Mouse (Mus musculus): ENCODE data around the gene Sema4d.
"Not testable (repeated sequence)": the region's sequence is repeated elsewhere in the genome, so short reads cannot be mapped to it uniquely, and the experiment has no call there.

The Sema4d gene

DNA sequence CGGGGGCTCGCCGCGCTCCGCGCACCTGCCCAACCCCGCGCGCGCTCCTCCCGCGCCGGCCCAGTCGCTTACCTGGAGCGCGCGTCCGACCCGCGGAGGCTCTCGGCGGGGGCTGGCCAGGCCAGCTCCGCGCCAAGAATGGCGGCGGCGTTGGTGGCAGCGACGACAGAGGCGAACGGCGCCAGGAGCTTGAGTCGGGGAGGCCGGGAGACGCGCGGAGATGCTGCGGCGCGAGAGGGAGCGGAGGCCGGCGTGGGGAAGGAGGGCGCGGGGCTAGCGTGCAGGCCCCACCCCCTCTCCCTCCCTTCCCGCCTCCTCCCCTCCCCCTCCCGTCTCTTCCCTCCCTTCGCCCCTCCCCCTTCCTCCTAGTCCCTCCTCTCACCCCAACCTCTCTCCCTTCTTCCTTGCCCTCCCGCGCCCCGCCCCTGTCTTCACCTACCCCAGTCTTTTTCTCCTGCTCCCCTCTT lies at the start of gene Sema4d:
Gene Sema4d (minus strand): TSS at position 323 of the 467 bp plus-strand sequence.
- DNase-seq, result peak; percentile 85

DNA sequence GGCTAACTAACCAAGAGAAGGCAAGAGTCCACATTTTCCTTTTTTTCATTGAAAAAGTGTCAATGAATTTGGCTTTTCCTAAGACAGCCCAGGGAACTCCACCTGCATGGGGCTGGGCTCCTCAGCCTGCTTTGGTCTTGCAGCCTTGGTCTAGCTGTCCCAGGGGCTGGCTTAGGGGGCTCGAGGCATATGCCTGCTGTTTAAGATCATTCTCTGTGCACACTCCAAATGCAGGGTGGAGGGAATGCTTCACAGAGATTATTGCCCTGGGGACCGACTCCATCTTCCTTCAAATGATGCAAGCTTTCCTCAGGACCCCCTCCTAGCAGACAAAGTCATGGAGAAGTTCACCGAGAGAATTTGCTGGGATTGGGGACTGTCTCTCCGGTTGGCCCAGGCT lies 49.8 kb upstream of the Sema4d start:
- no peak for DNase-seq

DNA sequence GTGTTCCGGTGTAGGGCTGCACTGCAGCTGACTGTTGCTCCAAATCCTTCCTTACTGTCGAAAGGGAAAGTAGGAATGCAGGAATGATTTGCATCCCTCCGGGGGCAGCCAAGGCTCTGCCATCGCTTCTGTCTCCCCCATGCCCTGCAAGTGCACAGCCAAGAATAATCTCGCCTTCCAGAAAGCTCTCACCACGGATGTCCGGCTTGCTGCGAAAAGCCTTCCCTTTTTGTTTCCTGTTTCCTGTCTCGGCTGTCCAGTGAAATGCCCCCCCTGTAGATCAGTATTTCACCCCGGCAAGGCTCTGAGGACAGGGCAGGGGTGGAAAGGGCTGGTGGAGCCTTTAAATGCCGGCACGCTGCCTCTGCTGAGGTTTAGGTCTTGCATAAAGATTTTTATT lies 49.2 kb upstream of the Sema4d start:
- no peak for DNase-seq

DNA sequence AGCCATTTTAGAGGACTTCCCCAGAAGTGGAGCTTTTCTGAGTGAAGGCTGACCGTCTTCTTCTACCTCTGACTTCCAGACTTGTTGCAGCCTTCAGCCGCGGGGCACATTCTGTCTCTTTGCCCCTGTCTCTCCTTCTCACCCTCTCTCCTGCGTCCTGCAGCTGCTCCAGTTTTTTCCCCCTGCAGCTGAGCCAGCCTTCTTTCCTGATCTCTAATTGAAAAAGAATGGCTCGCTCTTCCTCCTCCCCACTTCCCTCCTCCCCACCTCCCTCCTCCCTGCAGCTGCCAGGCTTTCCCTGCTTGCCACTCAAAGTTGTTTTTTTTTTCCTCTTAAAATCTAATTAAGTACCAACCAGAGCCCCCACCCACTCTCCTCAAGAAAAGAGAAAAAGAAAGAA lies 48.6 kb upstream of the Sema4d start:
- DNase-seq, result no peak

DNA sequence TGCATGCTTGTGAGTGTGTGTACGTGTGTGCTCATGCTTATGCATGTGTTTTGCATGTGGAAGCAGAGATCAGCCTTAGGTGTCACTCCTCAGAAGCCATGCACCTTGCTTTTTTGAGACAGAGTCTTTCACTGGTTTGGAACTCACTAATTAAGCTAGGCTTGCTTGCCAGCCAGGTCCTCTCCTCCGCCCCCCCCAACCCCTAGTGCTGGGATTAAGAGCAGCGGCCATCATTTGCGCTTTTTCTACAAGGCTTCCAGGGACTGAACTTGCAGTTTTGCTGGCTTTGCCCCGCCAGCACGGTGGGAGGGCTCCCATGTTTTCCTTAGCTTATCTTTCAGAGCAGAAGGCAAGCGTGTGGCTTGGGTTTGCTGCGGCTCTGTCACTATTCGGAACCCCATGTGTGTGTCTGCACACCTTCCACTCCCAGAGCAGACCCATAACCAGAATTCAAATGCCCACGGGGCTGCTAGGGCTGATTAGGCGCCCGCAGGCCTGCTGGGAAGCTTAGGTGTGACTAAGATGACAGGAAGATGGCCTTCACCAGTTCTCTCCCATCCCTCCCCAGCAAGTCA lies 48.1 kb upstream of the Sema4d start:
- no peak for DNase-seq

DNA sequence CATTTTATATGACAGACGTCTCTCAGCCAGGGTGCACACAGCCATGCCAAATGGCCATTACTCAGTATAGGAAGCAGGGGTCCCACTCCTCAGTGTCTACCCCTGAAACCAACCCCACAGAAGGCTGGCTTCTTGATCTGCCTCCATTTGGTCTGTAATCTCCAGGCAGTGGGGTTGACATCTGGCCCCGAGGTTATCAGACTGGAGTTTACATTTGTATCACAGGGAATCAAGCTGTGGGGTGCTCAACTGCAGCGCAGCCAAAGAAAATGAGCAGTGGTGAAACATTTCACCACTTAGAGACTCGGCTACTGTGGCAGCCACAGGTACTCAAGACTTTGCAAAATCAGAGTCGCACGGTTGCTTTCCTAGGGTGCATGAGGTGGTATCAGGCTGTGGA lies 47.2 kb upstream of the Sema4d start:
- no peak for DNase-seq

DNA sequence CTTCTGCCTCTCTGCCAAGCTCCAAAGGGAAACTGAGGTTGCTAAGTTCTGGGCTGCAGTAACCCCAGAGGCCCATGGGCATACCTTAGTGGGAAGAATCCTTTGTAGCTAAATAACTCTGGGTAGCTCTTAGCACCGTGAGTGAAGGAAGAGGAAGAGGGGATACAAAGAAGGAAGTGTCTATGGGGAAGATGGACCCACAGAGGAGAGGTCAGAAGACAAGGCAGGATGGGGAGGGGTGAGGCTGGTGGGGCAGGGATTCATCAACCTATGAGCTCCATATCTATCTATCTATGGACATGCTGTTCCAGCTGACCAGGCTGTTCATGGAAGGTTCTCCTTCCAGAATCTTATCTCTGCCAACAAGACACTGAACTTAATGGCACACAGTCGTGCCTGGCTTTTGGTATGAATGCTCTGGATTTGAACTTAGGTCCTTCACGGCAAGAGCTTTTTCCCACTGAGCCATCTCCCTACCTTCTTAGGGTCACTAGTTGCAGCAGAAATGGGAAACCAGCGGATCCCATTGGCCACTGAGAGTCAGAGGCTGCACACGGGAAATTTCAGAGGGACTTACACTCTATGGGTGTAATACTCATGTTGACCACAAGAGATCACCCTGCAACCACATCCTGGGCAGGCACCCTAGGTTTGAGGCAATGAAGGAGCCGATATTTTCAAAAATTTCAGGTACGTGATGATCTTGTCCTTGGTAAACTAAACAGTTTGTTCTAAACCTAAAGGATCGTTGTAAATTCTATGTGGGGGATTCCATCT lies 45.9 kb upstream of the Sema4d start:
- DNase-seq, result peak; percentile 52

DNA sequence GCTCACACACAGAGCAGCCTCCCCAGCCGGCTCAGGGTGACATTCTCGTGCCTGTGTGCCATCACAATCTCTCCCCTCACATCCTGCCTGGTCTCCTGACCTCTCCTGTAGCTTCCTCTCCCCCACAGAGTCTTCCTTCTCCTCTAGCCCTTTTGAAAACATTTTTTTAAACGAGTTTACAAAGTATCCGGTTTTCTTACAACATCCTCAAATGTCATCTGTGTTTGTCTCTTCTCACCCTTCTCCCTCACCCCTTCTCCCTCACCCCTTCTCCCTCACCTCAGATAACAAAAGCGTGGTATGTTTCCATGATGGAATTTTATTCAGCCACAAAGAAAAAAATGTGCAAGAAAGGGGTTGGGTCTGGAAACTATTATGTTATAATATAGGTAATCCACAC lies 43.9 kb upstream of the Sema4d start:
- DNase-seq, result no peak

DNA sequence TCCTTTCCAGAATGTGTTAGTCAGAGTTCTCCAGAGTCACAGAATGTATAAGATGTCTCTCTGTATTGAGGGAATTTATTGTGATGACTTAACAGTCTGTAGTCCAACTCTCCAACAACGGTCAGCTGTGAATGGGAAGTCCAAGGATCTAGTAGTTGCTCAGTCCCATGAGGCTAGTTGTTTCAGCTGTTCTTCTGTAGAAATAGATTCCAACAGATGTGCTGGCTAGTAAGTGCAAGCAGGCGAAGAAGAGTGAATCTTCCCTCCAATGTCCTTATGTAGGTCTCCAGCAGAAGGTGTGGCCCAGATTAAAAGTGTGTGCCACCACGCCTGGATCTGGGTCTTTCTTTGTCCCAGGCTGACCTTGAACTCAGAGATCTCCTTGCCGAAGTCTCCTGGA lies 41.7 kb upstream of the Sema4d start:
- not testable (repeated sequence) for DNase-seq

DNA sequence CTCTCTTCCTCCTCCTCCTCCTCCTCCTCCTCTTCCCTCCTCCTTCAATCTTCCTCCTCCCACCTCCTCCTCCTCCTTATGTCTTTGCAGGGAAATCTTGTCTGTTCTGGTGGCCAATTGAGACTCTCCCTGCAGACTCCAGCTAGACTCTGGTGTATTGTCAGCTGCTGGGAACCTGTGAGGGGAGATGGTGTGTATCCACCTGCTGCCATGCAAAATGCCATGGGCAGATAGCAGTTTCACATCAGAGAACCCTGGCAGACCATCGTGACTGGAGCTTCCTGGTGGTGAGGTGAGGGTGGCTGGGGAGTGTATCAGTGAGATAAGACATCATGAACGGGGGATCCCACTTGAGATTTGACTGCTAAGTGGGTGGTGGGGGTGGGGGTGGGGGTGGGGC lies 41.0 kb upstream of the Sema4d start:
- no peak for DNase-seq

DNA sequence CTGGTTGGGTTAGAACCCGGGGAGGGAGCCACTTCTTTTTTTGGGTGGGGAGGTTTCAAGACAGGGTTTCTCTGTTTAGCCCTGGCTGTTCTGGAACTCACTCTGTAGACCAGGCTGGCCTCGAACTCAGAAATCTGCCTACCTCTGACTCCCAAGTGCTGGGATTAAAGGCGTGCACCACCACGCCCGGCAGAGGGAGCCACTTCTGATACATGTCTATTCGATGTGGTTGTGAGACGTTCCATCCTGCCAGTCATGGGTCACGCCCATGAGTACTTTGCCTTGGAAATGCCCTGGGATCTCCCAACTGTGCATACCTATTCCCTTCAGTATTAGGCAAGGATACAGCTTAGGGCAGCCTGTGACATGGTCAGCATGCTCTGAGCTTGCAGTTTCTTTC lies 40.5 kb upstream of the Sema4d start:
- DNase-seq, result not testable (repeated sequence)

DNA sequence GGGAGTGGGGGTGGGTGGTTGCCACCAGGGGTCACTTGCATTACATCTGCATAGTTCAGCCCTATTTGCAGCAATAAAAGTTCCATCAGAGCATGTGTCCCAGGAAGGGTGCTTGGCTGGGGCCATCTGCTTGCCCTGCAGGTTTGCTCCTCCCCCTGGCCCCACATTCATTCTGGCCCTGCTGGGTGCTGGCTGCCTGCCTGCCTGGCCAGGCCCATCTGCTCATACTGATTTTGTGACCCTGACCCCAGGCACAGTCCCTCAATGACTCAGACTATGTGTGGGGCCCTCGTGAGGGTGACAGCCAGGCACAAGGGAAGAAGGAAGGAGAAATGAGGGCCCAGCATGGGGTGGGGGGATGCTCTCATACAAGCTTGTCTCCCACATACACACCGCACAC lies 40.1 kb upstream of the Sema4d start:
- peak; percentile 54 for DNase-seq

DNA sequence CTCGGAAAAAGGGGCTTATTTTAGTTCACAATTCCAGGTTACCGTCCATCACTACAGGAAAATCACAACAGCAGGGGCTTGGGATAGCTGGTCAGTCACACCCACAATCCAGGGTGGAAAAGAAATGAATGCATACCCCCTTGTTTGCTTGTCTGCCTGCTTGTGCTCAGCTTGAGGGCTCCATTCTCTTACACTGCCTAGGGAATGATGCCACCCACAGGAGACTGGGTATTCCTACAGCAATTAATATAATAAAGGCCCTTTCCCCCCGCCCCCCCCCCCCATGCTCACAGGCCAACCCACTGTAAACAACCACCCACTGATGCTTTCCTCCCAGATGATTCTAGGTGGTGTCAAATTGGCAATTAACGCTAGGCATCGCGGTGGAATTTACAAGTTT lies 38.9 kb upstream of the Sema4d start:
- no peak for DNase-seq

DNA sequence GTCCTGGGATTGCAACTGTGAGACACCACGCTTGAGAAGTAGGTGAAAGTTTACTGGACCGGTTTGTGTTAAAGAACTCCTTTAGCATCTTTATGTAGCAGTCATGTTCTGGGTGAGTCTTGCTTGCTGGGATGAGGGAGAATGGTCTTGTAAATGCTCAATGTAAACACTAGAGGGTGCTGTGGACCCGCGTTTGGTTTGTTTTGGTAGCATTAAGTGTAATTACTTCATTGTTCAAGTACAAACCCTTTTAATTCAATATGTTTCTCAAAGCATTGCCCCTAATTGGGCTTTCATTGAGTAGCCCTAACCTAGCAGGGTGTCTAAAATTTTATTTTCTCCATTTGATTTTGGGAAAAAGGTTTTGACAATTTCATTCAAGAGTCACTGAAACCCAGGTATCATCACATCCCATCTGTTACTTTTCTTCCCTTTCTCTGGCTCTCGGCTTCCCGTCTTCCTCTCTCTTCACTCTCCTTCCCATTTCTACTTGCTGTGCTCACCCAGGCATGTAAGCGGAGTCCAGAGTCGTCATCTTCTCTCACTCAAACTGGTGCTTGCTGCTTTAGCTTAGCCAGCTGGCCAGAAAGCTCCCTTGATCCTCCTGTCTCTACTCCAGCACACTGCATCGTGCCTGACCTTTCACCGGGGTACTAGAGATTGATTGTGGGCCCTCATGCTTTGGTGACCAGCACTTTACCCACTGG lies 37.4 kb upstream of the Sema4d start:
- no peak for DNase-seq

DNA sequence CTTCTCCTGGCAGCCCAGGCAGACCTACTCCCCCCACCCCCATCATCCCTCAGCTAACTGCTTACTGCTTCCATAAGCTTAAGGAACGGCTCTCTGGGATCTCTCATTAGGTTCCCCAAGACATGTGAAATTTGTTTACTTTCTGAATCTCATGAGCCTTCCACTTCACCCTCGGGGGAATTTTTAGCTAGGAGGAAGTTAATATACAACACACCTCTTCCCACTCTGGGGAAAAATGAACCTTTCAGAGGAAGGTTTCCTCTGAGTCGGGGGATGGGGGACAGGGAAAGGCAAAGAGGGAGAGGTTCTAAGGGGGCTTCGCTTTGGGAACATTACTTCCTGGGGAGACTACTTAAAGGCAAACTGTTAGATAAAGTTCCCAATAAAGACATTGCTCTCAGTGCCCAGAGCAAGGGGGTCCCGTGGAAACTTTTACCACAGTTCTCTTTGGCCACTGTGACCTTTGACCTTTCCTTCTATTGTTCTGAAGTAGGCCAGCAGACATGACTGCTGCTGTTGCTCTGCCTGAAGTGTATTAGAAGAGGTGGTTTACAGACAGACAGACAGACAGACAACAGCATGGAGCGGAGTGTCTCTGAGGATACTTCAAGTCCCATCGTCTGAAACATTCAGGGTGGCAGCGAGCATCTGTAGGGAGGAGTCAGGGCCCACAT lies 30.4 kb upstream of the Sema4d start:
- no peak for DNase-seq

DNA sequence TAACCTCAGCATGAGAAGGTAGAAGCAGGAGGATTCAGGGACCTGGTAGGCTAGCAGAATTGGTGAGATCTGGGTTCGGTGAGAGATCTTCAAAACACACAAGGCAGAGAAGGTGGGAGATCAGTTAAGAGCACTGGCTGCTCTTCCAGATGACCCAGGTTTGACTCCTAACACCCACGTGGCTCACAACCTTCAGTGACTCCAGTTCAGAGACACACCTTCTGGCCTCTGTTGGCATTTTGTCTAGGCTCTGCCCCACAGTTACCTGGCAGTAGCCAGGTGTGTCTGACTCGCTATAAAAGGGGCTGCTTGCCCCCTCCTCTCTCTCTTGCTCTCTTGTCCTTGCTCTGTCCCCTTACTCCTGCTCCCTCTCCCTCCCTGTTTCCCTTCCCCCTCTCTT lies 28.4 kb upstream of the Sema4d start:
- DNase-seq, result no peak

DNA sequence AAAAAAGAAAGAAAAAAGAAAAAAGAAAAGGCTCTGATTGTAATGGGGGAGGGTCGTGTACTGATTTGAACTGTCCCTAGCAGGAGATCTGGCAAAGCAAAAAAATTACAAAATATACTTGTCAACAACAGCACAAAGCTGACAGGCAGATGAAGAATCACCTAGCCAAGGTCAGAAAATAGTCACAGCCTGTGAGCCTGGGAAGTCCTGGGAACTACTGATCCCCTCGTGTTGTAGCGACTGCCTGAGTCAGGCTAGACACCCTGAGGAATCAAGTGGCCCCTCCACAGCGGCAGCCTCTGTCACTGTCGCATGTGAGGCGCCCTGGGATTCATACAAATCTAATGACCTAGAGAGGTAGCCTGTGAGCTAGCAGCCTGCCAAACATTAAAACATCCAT lies 25.8 kb upstream of the Sema4d start:
- no peak for DNase-seq

DNA sequence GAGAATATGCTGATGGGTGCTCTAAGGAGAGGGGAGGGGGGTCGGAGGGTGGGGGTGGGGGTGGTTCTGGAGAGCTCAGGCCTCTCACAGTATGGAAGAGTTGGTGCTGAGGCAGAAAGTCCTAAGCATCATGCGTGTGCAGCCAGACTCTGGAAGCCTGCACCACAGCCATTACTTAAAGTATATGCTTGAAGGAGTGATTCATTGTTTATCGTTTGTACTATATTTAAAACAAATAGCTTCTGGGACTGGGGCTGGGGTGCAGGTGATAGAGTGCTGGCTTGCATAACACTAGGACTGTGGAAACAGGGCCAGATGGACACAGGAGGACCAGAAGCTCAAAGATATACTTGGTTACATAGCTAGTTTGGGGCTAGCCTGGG lies 25.4 kb upstream of the Sema4d start:
- DNase-seq, result no peak

DNA sequence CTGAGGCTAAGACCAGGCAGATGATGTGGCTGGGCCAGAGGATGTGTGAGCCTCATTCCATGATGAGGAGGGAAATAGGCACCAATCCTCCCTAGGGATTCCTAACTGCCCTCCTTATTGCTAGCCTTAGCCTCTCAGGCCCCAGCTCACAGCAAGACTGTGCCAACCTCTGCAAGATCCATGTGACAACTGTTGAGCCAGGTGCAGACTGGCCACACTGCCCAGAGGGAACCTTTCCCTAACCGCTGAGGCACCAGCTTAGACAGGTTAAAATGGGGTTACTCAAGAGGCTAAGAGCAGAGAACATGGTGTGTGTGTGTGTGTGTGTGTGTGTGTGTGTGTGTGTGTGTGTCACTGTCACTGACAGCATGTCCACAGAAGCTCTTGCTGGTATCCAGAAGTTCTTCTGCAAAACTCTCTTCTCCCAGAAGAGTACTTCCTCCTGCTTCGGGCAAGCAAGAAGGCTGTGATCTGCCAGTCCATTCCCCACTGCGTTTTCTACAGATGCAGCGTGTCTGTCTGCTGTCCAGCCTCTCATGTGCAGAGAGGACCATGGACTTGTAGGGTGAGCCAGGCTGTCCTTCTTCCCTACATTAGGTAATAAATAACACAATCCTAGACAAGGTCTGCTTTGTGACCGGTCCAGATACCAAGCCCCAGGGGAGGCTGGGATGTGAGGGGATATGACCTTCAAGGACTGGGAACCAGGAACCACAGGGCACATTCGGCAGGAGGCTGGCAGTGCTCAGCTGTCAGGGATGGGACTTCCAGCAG lies 24.8 kb upstream of the Sema4d start:
- peak; percentile 67 for DNase-seq

DNA sequence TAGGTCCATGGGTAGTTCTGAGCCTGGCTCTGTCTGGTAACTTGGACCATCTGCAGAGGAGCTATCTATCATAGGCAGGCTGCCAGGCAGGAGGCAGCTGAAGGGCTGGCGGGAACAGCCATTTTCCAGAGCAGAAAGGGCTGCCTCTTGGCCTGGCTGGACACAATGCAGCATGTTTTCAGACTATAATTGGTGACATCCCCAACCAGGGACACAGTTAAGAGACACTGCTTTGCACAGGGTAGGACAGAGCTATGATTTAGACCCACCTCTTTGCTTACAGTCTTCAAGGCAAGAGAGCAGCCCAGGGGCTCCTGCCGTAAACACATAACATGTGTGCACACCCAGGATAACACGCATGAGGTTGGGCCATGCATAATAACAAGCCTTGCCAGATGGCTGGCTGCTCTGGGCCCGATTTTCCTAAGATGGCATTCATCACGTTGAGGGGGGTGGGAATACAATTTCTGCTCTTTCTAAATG lies 23.1 kb upstream of the Sema4d start:
- no peak for DNase-seq

DNA sequence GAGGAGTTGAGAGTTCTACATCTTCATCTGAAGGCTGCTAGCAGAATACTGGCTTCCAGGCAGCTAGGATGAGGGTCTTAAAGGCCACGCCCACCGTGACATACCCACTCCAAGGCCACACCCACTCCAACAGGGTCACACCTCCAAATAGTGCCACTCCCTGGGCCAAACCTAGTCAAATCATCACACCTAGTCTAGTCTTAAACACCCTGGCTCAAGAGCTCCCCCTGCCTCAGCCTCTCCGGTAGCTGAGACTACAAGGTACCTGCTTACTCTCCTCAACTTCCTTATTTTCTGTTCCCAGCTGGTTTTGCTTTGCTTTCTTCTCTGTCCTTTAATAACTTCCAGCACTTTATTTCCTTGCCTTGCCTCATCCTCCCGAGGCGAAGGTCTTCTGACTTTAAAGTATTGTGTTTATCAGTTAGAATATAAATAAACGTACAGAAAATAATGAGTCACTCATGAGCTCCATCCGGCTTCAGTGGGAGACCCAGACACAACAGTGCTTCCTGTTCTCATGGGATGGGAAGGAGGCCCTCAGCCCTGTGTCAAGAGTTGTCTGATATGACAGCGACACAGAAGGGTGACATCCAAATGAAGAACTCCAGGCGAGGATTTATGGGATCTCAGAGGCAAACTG lies 22.4 kb upstream of the Sema4d start:
- DNase-seq, result no peak

DNA sequence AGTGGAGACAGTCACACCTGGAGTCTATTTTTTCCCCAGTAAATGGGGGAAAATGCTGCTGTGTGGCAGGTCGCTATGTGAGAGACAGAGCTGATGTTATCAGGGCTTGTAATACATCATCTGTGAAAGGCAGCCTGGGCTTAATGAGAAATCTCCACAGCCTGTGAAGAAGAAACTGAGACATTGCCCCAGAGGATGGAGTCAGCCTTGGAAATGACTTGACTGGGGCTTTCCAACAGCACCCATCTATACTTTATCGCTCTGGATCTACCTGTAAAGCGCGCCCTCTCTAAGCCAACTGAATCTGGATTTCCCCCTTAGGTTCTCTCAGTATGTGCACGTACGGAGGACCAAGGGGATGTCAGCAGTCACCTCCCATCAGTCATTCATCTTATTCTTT lies 21.1 kb upstream of the Sema4d start:
- DNase-seq, result no peak
